Mouse (Mus musculus): ENCODE data around the gene D1Ertd622e. TPM values are rescaled to one million over a fixed set of nuclear protein-coding genes. Genes with fewer than 3 reads are reported as not detected.
"Not testable (repeated sequence)": the region's sequence is repeated elsewhere in the genome, so short reads cannot be mapped to it uniquely, and the experiment has no call there.

D1Ertd622e gene
- total RNA-seq, 2 experiments from 2014 or later, result 50.6 to 53.9 TPM

DNA sequence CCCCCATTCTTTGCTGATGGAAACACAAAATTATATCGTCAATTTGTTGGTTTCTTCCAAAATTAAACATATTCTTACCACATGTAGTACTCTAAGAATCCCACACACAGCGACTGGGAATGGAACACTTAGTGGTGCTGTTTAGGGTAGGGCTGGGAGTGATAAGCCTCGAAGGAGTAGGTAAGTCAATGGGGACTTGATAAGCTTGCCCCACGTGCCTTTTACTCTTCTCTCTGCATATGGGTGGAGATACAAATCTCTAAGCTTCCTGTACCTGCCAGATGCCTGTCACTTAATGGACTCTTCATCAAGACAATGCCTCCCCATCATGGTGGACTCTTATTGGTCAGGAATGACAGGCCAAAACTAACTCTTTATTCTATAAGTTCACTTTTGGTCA is 78.8 kb downstream of the D1Ertd622e start:
- no peak for DNase-seq (ENCODE audit: low spot score in 2 of 2)

DNA sequence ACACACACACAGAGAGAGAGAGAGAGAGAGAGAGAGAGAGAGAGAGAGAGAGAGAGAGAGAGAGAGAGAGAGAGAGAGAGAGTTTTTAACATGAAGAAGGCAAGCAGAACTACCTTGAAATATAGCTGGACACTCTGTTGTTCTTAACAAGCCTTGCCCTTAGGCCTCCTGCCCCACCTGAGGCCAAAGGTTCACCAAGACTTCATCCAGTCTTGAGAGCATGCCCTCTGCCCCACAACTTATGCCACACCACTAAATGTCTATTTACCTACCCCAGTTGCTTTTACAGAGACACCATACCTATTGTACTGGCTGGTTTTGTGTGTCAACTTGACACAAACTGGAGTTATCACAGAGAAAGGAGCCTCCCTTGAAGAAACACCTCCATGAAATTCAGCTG is 81.2 kb downstream of the D1Ertd622e start:
- not testable (repeated sequence) for DNase-seq (ENCODE audit: low spot score in 2 of 2)

DNA sequence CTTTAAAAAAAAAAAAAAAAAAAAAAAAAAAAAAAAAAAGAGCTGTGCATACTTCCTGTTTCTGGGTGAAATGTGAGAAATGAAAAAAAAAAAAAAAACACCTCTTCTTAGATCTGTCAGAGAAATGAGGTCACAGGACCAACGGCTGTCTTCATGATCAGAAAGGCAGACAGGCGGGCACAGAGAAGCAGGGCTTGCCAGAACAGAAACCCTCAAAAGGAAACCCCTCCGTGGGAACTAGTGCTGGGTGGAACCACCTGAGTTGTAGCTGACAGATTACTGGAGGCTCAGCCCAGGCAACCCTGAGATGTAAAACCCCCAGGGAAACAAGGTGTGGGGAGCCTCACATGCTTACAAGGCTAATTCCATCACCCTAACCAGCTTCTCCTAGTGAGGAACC is 81.6 kb downstream of the D1Ertd622e start:
- DNase-seq (ENCODE audit: low spot score in 2 of 2), result no peak

DNA sequence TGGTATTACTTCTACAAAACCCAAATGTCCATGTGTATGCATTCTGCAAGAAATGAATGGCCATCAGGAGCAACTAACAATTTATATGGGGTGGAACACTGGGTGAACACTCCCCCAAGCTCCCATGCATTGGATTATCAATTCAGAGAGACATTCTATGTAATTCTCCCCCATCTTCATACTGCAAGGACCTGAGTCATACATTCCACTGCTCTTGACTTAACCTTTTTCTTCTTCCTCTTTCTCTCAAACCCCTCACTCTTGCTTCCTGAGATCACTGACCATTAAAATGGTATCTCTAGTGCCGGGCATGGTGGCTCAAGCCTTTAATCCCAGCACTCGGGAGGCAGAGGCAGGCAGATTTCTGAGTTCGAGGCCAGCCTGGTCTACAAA is 83.9 kb downstream of the D1Ertd622e start:
- DNase-seq (ENCODE audit: low spot score in 2 of 2), result no peak

DNA sequence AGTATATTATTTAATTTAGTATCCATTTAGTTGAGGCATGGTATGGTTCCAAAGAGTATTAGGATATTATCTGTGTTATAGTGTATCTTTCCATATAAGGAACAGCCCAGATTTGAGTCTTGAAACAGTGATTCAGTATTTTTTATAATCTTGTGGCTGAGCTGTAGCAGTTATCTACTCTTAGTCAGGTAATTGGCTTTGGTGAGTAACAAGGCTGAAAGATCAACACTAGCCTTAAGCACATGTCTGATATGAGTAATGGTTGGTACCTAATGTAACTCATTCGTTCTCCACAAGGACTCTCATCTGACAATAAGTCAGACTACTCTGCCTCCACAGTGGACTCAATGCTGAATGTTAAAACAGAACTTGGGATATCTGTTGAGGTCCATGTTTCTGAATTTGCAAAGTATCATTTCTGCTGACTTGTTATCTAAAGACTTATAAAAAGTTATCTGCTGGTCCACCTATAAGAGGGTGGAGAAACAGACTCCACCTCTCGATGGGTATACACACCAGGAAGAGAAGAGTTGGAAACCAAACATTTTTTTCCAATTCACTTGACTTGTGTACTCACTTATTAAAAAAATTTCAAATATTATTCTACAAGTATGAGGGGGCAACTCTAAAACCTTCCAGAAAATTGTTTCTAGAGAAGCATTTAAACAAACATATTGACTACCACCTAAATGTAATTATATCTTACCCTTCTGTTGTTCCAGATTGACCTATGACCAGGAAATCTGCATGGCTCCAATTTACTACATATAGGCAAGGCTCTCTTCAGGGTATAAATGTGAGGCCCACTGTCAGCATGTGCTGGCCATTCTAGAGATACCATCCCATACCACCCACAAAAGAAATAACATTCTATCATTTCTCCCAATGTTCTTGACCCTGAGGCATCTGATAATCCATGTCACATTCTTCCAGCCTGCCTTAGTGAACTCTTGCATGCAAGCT is 84.5 kb downstream of the D1Ertd622e start:
- no peak for DNase-seq (ENCODE audit: low spot score in 2 of 2)

DNA sequence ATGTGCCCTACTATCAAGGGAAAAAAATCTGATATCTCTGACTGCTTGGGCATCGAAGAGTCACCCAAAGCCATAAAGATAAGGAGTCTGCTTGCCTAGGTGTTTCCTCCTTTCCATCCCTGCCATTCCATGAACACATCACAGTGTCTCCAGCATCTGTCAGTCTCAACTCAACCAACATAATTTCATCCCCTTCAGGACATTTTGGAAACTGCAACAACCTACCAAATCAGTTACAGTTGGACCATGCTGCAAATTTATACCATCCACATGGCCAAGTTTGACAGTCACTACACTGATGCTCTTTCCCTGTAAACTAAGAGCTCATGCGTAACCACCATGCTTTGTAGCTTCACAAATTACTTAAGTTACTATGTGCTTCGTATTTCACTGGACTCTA is 85.3 kb downstream of the D1Ertd622e start:
- no peak for DNase-seq (ENCODE audit: low spot score in 2 of 2)

DNA sequence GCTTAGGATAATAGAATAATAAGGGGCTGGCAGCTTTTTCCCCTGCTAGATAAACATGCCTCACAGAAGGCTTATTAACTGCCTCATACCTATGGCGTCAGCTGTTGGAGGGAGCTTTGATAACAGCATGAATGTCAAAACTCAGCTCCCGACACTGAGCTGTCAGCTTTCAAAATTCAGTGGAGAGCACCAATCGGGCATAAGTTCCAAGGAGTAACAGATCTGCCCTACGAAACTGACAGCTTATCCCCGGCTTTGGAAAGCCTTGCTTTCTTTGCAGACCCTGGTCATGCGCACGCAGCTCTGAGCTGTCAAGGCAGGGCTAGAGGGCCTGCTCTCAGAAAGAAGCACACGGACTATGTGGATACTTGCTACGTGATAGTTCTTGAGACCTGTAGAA is 91.1 kb downstream of the D1Ertd622e start:
- peak in 1 of 2 experiments; percentile 15 for DNase-seq (ENCODE audit: low spot score in 2 of 2)

DNA sequence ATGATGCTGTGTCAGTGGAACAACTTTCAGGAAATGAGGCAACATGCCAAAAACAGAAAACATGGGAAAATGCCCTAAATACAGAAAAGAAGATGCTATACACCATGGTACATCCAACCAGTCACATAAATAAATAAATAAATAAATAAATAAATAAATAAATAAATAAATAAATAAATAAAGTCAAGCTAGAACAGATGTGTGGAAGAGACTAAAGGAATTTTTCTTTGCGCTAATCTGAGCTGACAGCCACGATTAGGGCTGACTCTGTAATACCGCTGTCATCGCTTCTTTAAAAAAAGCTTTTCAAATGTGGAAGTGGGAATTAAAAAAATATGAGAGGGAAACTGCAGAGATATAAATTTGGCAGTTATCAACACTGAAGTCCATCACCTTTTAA is 93.9 kb downstream of the D1Ertd622e start:
- DNase-seq (ENCODE audit: low spot score in 2 of 2), result no peak

DNA sequence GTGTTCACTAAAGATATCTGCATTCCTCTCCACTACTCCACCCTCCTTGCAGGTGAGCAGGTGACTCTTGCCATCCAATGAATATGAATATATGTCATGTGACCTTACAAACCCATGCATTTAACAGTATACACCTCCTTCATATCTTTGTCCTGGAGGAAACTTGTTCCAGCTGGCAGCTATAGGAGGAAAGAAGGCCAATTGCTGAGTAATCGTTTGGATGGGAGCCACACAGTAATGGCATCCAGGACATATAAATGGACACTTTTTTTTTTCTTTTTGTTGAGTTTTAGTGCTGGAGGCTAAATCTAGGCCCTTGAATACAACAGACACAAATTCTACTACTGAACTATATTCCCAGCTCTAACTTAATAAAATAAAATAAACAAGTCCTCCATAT is 97.2 kb downstream of the D1Ertd622e start:
- DNase-seq (ENCODE audit: low spot score in 2 of 2), result no peak

DNA sequence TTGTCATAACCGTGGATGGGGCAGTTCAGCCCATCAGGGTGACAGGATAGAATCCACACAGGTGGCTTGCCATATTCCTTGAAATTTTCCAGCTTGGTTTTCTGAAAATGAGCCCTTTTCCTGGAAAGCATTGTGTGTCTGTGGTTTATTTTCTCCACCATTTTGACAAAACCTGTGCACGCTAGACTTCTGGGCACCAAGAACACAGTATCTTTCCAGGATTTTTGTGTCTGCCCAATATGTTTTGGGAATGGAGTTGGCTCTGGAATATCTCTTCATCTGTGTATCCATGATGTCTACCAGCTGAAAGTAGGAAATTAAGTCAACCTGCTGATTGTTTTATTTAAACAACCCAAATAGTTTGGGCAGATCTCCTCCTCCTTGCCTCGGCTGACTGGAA is 99.0 kb downstream of the D1Ertd622e start:
- DNase-seq (ENCODE audit: low spot score in 2 of 2), result no peak

Other genes starting within 250 kb of the D1Ertd622e start
- gene Gin1, start 108.1 kb upstream of the D1Ertd622e start, total RNA-seq (2021), result 10 to 100 TPM in 1 of 2 experiments, 1 to 10 TPM in 1; 8.3 to 11.1 TPM
- 10 to 100 TPM; 17.4 to 18.8 TPM for gene Ppip5k2, start 108.3 kb upstream of the D1Ertd622e start, total RNA-seq (2021)